Mouse (Mus musculus): ENCODE data around the gene Tmem205.

Gene Tmem205

GRCm38 (mm10) chr9:21927208-21927753 lies at the start of gene Tmem205, which contains the start of gene Ccdc159:
Tmem205 (minus strand) TSS chr9:21927556.
Ccdc159 (plus strand) TSS chr9:21927471.
- peak; percentile 97 for DNase-seq (ENCODE audit: low spot score)

- no peak for DNase-seq (ENCODE audit: low spot score)
These were observed 49.3 kb upstream of the Tmem205 start for GRCm38 (mm10) chr9:21976626-21977175.

DNA sequence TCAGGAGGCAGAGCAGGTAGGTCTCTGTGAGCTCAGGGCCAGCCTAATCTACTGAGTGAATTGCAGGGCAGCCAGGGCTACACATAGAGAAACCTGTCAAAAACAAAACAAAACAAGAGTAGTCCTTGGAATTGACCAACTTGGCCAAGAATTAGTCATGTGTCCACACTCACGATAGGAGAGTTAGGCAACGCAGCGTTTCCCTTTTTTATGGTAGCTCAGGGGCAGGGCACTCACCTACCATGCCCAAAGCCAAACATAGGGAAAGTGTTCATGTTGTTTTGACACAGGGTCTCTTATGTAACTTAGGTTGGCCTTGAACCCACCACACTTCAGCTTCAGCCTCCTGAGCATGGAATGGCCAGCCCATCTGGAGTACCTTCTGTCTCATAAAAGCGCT lies 41.9 kb upstream of the Tmem205 start:
- DNase-seq (ENCODE audit: low spot score), result no peak

- no peak for DNase-seq (ENCODE audit: low spot score)
These were observed 41.5 kb upstream of the Tmem205 start for GRCm38 (mm10) chr9:21968883-21969282.

DNA sequence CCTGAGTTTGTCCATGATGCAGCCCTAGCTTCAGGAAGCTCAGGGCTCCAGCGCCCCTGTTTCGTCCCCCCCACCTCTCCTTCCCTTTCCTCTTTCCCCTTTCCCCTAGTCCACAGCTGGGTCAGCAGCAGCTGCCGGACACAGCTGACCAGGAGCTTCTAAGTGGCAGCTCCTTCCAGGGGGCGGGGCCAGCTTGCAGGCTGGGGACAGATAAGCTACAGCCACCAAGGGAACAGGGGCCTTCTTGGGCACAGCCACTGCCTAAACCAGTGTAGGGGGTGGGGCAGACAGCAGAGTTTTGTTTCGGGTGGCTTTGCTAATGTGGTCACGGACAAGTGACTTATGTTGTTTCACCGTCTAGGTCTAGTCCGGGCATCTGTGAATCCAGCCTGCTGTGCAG lies 36.1 kb upstream of the Tmem205 start, which contains the start of gene Epor:
Gene Epor (minus strand): TSS at position 90 of the 400 bp plus-strand sequence.
- no peak for DNase-seq (ENCODE audit: low spot score)

- DNase-seq (ENCODE audit: low spot score), result peak; percentile 32
These were observed 35.2 kb upstream of the Tmem205 start for GRCm38 (mm10) chr9:21962416-21963059.

DNA sequence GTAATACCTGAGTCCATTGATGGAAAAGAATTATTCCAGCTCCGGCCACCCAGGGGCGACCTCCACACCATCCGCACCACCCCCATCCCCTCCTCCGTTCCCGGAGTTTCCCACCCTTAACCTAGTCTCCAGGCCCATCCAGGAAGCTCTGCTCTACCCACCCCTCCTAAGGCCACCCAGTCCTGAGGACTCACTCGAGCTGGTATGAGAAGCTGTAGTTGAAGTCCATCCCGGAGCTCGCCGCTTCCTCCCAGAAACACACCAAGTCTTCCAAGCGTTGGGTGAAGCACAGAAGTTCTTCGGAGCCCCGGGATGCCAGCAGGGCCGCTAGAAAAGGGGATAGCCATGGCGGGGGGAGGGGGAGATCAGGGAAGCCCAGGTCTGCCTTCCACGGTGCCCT lies 34.7 kb upstream of the Tmem205 start:
- no peak for DNase-seq (ENCODE audit: low spot score)

DNA sequence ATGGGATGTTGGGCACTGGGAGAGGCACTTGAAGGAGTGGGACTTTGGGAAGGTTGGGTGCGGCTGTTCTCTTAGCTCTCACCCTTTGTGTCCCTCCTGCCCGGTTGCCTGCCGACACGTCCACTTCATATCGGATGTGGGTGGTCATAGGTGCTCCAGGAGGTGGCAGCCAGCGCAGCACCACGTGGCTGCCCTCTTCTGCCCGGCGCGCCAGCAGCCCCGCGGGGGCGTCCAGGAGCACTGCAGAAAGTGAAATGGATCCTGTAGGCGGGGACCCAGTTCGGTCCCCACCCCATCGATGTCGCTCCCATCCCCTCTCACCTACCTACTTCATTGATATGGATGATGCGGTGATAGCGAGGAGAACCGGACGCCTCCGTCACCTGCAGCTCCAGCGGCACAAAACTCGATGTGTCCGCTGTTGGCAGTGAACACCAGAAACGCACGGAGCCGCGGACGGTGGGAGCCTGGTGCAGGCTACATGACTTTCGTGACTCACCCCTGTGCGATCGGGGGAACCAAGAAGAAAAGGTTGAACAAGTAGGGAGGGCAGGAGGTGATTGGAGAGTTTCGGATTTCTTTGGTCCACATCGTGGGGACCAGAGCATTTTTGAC lies 34.1 kb upstream of the Tmem205 start:
- no peak for DNase-seq (ENCODE audit: low spot score)

DNA sequence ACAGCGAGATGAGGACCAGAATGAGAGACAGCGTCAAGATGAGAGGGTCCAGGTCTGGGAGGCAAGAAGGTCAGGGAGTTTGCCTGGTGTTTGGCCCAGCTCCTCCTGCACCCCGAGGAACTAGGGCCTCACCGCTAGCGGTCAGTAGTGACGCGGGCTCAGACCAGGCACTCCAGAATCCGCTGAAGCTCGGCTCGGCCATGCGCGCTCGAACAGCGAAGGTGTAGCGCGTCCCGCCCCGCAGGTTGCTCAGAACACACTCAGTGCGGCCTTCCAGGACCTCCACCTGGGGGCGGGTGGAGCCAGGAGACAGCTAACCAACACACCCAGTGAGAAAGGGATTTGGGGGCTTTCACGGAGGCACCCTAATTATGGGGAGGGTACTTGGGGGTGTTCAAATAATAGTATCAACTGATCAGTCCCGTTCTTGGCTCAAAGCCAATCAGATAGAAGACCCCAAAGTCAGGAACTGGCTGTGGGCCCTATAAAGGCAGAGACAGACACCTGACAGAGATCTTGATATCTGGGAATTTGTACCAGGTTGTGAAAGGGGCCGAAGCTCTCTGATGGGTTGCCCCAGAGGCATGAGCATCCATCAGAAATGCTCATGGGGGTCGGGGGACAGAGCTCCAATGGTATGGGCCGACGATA lies 33.3 kb upstream of the Tmem205 start:
- no peak for DNase-seq (ENCODE audit: low spot score)

DNA sequence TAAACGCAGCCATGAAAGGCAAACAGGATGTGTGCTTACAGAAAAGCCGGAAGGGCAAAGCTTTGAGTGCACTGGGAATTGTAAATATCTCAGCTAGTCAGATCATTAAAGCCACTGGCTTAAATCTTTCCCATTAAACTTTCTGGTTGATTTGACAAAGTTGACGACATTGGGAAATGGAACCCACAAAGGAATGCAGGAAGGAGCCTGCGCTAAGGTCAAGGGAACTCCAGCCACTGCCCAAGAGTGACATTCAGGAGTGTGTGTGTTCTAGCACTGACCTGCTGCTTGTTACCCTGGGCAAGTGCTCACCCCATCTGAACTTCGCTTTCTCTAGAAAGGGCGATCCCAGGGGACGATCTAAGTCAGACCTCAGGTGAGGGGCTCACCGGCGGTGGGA lies 32.8 kb upstream of the Tmem205 start:
- DNase-seq (ENCODE audit: low spot score), result no peak

GRCm38 (mm10) chr9:21959244-21959643 lies 31.9 kb upstream of the Tmem205 start:
- no peak for DNase-seq (ENCODE audit: low spot score)

GRCm38 (mm10) chr9:21958372-21958771 lies 31.0 kb upstream of the Tmem205 start:
- DNase-seq (ENCODE audit: low spot score), result no peak

DNA sequence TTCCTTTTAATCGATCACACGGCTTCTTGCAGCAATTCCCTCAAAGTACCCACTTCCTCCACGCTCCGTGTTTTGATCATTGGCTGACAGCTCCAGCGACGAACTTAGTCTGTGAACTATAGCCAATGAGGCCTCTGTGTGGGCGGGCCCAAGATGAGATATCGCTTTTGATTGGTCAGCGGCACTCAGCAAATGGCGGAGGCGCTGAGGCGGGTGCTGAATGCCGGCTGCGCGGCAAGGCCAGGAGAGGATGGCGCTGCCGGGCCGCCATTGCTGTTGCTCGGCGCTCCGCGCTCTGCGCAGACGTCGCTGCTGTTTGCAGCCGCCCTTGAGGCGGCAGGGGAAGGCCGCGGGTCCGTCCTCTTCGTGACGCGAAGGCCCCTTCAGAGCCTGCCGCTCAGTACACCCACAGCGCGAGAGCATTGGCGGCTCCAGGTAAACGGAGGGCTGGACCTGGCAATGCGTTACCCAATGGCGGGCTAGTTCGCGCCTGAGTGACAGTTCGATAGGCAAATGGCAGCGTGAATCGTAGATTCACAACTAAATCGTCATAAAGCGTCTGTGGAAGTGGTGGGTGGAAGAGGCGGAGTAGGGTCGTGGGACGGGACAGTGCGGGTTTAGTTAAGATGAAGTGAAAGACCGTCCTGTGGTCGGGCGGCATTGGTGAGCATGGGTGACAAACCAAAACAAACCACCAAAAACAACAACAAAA lies 28.4 kb upstream of the Tmem205 start, which contains the start of gene Swsap1:
Gene Swsap1 (plus strand): TSS at position 186 of the 712 bp plus-strand sequence.
- DNase-seq (ENCODE audit: low spot score), result peak; percentile 95

GRCm38 (mm10) chr9:21955225-21955569 lies 27.8 kb upstream of the Tmem205 start:
- no peak for DNase-seq (ENCODE audit: low spot score)

DNA sequence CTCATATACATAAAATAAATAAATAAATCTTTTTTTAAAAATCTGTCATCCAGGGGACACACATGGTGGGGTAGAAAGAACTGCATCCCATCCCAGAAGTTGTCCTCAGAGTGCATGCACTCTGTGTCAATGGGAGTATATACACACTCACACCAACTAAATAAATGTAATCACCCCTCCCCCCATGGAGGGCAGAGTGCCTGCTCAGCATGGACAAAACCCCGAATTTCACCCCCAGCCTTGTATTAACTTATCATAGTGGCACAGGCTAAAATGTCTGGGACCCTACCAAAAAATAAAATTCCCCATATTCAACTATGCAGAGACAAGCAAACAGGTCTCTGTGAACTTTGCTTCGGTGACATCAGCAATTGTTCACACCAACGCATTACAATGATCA lies 27.3 kb upstream of the Tmem205 start:
- DNase-seq (ENCODE audit: low spot score), result no peak

DNA sequence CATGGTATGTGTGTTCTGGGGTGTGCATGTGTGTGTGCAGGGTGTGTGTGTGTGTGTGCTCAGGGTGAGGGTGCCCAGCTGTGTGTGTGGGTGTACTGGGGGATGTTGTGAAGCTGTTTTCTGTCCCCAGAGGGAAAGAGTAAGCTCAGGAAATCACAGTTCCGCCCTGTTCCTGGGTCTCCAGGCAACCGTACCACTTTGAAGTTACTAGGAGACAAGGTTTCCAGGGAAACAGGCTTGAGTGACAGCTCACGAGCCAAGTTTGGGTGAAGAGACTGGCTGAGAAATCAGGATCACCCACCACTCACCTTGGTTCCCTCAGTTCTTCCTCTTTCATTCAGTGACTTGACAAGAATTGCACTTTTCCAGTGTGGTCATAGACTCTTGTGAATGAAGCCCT lies 26.2 kb upstream of the Tmem205 start:
- DNase-seq (ENCODE audit: low spot score), result no peak

GRCm38 (mm10) chr9:21951977-21952376 lies 24.6 kb upstream of the Tmem205 start:
- DNase-seq (ENCODE audit: low spot score), result no peak

GRCm38 (mm10) chr9:21950322-21950721 lies 23.0 kb upstream of the Tmem205 start:
- DNase-seq (ENCODE audit: low spot score), result no peak

GRCm38 (mm10) chr9:21948790-21949189 lies 21.4 kb upstream of the Tmem205 start:
- no peak for DNase-seq (ENCODE audit: low spot score)

GRCm38 (mm10) chr9:21948146-21948545 lies 20.8 kb upstream of the Tmem205 start:
- DNase-seq (ENCODE audit: low spot score), result no peak

- no peak for DNase-seq (ENCODE audit: low spot score)
These were observed 20.3 kb upstream of the Tmem205 start for GRCm38 (mm10) chr9:21947540-21948130.

- DNase-seq (ENCODE audit: low spot score), result no peak
These were observed 16.9 kb upstream of the Tmem205 start for GRCm38 (mm10) chr9:21944267-21944666.
